In the genomic region with DNA sequence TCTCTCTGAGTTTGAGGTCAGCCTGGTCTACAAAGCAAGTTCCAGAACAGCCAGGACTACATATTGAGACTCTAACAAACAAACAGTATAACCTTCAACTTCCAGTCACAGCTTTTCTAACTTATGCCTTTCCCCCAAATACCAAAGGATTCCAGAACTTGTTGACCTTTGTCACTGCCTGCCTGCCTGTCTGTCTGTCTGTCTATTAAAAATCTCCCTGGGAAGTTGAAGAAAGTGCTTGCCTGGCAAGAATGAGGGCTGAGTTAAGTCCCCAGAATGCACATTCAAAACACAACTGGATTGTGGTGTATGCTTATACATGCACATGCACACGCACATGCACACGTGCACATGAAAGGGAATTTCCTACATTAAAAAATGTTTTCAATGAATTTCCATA, we compare ENCODE assay signal across 27 mouse cellular contexts.
"Had no signal": no experiment of that assay in that cellular context is flagged by ENCODE, and none has a peak within 500 bp of the region (broad histone marks: within the 10 kb centered on the region; RNA-seq: fewer than 3 reads in every experiment).

No protein-coding gene starts in this region.

- ATAC-seq: forebrain, embryonic 13.5 days; forebrain, embryonic 14.5 days; forebrain, embryonic 16.5 days; forebrain, postnatal 0 days had no signal

- H3K4me1 ChIP-seq: embryonic facial prominence, embryonic 12.5 days; forebrain, embryonic 10.5 days; forebrain, embryonic 13.5 days had no signal

- H3K9me3 ChIP-seq: embryonic facial prominence, embryonic 10.5 days; embryonic facial prominence, embryonic 12.5 days; embryonic facial prominence, embryonic 13.5 days; embryonic facial prominence, embryonic 15.5 days; forebrain, embryonic 10.5 days; forebrain, embryonic 12.5 days; forebrain, embryonic 13.5 days had no signal

- H3K27me3 ChIP-seq: embryonic facial prominence, embryonic 12.5 days; embryonic facial prominence, embryonic 15.5 days had no signal

- H3K4me3 ChIP-seq: embryonic facial prominence, embryonic 10.5 days; embryonic facial prominence, embryonic 12.5 days; embryonic facial prominence, embryonic 13.5 days; embryonic facial prominence, embryonic 15.5 days; erythroblast, embryonic 14.5 days; forebrain, embryonic 10.5 days; forebrain, embryonic 12.5 days; forebrain, embryonic 13.5 days; gastrocnemius, adult 2 months; heart, adult 2 months had no signal

- H3K36me3 ChIP-seq: embryonic facial prominence, embryonic 10.5 days; embryonic facial prominence, embryonic 12.5 days; embryonic facial prominence, embryonic 13.5 days; embryonic facial prominence, embryonic 15.5 days; forebrain, embryonic 10.5 days; forebrain, embryonic 12.5 days had no signal

- DNase-seq: cerebellum, adult 8-10 months; cerebellum, adult 9-10 months; cerebellum, adult 9-11 months; cerebellum, postnatal 10 days; cerebellum, postnatal 14 days; cerebellum, postnatal 25 days; cerebellum, postnatal 36 days; embryo, embryonic 11 days; forebrain, postnatal 0 days; gastrocnemius, adult 2 months; gastrocnemius, postnatal 10 days; gastrocnemius, postnatal 14 days; gastrocnemius, postnatal 25 days; gastrocnemius, postnatal 36 days; heart, adult 11 months; heart, adult 18-20 months; heart, adult 2 months had no signal

- H3K9ac ChIP-seq: embryonic facial prominence, embryonic 12.5 days; embryonic facial prominence, embryonic 13.5 days; embryonic facial prominence, embryonic 15.5 days; forebrain, embryonic 12.5 days; forebrain, embryonic 13.5 days; forebrain, postnatal 0 days had no signal

- H3K27ac ChIP-seq: embryonic facial prominence, embryonic 12.5 days; embryonic facial prominence, embryonic 13.5 days; embryonic facial prominence, embryonic 15.5 days; forebrain, embryonic 10.5 days; forebrain, embryonic 12.5 days; forebrain, embryonic 13.5 days; heart, adult 2 months had no signal

- H3K4me2 ChIP-seq: embryonic facial prominence, embryonic 12.5 days; embryonic facial prominence, embryonic 13.5 days; embryonic facial prominence, embryonic 15.5 days; forebrain, embryonic 12.5 days; forebrain, embryonic 13.5 days had no signal
